Mouse (Mus musculus) common myeloid progenitor, adult 5-6 weeks (primary cell): ENCODE data around the gene Rab7. TPM values are rescaled to one million over a fixed set of nuclear protein-coding genes. Genes with fewer than 3 reads are reported as not detected.
A peak's percentile ranks its signal among the peaks of the same experiment; 100 is the strongest.

ENCODE experiments used
- ATAC-seq: replicated peaks from 2 replicates; pipeline ENCODE4 v1.8.0; 2016; ENCODE audit warnings: low read depth, mild to moderate bottlenecking, moderate TSS enrichment, inconsistent platforms; ENCODE audit not compliant: poor library complexity, severe bottlenecking
- total RNA-seq: library from RNA; stranded (forward); fragments of 200-1000, 187-1606 nt; gene quantifications from 2 replicates; pipeline ENCODE4 v1.2.3, GENCODE M21; 2017

Gene Rab7
- 87.3 and 94.2 TPM in 2 replicates for total RNA-seq

DNA sequence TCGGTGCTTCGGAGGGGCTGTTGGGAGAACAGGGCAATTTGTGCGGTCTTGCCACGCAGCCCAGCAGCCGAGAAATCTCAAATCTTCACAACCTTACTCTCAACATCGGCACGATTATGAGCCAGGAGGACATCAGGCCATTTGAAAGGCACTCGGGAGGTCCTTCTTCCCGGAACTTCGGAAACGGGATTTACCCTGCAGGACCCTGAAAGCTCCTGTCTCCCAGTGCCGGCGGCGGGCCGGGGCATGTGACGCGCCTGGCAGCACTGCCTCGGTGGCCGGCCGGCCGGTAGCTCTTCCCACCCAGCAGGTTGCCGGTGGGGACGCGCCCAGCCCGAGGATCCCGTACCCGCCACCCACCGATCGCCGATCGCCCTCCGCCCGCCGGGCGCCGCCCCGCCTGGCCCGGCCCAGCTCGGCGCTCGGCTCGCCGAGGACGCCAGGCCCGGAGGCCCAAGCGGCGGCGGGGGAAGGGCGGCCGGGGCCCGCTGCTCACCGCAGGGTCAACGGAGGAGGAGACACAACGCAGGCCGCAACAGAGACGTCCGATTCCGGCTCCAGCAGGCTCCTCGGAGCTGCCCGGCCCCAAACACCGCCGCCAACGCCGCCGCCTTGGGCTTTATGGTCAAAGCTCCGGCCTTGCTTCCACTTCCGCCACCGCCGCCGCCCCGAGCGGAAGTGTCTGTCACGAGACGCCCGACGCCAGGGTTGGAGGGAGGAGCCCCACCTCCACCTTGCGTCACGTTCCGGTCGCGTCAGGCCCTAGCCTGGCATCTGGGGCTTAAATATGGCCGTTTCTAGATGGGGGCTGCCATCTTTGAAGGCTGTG is at the start of gene Rab7:
TSS of gene Rab7 (minus strand) at position 694 of the 829 bp plus-strand sequence.
- ATAC-seq, result peak; percentile 95

DNA sequence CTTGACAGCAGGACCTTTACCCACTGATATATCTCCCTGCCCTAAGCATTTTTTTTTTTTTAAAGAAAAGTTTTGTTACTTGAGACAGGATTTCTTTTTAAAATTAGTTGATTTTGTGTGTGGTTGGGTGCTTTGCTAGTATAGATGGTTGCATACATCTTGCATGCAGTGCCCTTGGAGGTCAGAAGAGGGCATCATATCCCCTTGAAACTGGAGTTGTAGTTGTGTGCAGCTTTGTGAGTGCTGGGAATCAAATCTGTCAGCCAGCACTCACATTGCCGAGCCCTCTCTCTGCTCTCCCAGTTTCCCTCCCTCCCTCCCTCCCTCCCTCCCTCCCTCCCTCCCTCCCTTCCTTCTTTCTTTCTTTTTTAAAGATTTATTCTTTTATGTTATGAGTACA is 43.9 kb upstream of the Rab7 start:
- ATAC-seq, result no peak

- ATAC-seq, result peak; percentile 93
These were observed 39.4 kb upstream of the Rab7 start, which contains the start of gene Rpn1 for GRCm38 (mm10) chr6:88084278-88085151. Gene Rpn1 (plus strand): TSS chr6:88084482.

- no peak for ATAC-seq
These were observed 38.6 kb upstream of the Rab7 start for GRCm38 (mm10) chr6:88083672-88084071.

DNA sequence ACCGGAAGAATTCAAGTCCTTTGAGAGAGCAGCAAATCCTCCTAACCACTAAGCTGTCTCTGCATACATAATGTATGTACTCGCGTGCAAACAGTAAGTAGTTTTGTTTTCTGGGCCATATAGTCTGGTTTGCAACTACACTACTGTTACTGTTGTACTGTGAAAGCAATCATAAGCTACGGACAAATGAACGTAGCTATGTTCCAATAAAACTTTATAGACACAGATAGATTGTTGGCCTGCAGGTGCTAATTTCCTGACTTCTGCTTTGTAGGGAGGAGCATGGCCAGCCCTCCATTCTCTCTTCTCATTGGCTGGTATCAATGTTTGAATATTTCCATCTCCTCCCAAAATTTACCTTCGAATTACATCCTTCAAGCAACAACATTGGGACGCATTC is 38.0 kb upstream of the Rab7 start:
- no peak for ATAC-seq

- ATAC-seq, result no peak
These were observed 31.0 kb upstream of the Rab7 start for GRCm38 (mm10) chr6:88075960-88076517.

GRCm38 (mm10) chr6:88074752-88075554 is 29.9 kb upstream of the Rab7 start:
- peak; percentile 96 for ATAC-seq

- ATAC-seq, result no peak
These were observed 26.1 kb upstream of the Rab7 start for GRCm38 (mm10) chr6:88071216-88071615.

GRCm38 (mm10) chr6:88070468-88070867 is 25.4 kb upstream of the Rab7 start:
- no peak for ATAC-seq

DNA sequence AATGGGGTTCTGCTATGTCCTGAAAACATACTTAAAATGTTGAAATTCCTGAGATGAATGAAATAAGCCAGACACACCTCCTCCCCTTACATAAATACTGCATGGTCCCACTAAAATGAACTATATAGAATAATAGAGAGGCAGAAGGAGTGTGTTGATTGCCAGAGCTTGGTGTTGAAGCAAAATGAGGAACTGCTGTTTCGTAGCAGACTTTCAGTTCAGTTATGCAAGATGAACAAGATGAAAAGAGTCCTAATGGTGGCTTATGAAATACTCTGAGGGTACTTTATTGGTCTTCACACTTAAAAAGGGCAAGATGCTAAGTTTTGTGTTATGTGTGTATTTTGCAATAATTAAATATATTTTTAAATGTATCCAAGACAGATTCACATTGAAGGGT is 23.7 kb upstream of the Rab7 start:
- ATAC-seq, result peak; percentile 57

DNA sequence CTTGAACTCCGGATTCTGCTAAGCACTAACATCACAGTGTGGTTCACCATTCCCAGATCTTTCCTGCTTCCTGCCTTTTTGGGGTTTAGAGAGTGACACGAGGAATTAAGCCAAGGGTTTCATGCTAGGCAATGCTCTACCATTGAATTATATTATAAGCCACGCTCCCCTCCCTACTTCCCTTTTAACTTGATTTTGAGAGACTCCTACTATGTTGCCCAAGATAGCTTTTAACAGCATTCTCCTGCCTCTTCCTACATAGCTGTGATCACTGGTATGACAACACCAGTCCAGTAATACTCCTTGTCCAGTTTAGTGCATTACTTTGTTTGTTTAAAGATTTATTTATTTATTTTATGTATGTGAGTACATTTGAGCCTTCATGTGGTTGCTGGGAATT is 22.7 kb upstream of the Rab7 start:
- ATAC-seq, result no peak

GRCm38 (mm10) chr6:88065968-88066367 is 20.9 kb upstream of the Rab7 start:
- no peak for ATAC-seq

DNA sequence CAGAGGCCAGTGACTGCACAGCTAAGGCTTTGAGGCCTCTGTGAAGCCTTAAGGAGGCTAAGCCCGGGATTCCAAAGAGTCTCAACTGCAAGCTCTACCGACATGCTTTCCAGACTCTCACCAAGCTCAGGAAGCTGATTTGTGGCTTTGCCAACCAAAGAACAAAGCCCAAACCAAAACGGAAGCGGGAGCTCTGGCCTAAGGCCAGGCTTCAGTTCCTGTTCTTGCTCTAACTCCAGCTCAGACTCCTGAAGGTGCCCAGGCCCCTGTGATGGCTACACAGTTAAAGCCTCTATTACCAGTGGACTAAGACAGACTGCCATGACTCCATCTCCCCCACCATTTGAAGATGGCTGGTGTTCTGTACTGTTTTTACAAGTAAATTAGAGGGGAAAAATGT is 20.0 kb upstream of the Rab7 start:
- ATAC-seq, result peak; percentile 53

DNA sequence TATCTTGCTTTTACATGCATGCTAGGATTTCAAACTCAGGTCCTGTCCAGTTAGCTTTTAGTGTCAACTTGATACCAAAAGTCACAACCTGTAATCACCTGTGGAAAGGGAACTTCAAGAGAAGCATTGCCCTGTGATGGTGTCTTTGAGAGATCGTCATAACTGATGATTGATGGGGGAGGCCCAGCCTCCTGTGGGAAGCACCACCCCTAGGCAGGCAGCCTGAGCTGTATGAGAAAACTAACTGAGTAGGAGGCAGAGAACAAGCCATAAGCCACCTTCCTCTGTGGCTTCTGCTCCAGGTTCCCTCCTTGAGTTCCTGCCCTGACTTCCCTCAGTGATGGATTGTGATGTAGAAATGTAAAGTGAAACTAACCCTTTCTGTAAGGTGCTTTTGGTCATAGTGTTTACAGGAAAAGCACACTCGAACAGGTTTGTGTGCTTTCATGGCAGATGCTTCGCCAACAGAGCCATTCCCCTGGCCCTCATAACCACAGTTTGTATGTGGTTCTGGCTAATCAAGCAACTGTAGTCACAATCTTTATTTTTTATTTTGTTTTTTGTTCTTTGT is 19.1 kb upstream of the Rab7 start:
- 0 out of 2 replicates have a peak, but pooled peaks have one; percentile 11 for ATAC-seq

DNA sequence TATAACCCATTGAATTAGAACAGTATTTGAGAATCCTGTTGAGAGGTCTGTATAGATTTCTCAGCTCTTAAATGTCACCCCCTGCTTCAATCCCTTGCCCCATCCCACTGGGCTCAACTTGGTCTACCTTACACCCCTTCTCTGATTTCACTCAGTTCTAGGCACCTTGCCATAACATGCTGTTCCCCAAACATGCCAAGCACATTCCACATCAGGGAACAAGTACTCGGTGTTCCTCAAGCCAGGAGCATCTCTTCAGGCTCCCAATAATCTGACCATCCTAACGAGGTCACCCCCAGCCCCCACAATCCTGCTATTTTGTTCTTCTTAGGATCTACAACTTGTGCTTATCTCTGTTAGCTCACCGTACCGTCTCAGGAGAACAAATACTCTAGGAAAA is 17.3 kb upstream of the Rab7 start:
- ATAC-seq, result no peak

DNA sequence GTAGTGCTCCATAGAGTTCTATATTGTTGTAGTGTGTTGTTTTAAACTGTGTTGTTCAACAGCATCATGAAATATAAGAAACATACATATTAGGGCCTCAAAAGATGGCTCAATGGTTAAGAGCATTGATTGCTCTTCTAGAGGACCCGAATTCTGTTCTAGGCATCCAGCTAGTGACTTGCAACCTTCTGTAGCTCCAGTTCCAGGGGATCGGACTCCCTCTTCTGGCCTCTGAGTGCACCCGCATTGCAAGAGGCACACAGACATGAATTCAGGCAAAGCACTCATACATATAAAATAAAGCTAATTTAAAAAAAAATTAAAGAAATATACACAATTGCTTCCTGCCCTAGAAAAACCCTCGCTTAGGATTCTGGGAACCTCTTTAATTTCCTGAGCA is 16.3 kb upstream of the Rab7 start:
- no peak for ATAC-seq

GRCm38 (mm10) chr6:88060602-88061001 is 15.5 kb upstream of the Rab7 start:
- peak; percentile 78 for ATAC-seq

GRCm38 (mm10) chr6:88059903-88060302 is 14.8 kb upstream of the Rab7 start:
- no peak for ATAC-seq

GRCm38 (mm10) chr6:88056866-88057265 is 11.8 kb upstream of the Rab7 start:
- ATAC-seq, result no peak

- ATAC-seq, result no peak
These were observed 10.6 kb upstream of the Rab7 start for GRCm38 (mm10) chr6:88055663-88056062.
